ENCODE assay signal across 7 mouse cellular contexts in genomic region chr11:75165441-75166192, GRCm38 (mm10). TPM values are rescaled to one million over a fixed set of nuclear protein-coding genes. Genes with fewer than 3 reads are reported as not detected.
DNase-seq lines count a peak whose midpoint lies in the region; ATAC-seq and TF ChIP-seq lines count a peak whose summit lies in the region.

No protein-coding gene starts in this region.

- 0 out of 2 replicates have a peak, but pooled peaks have one; percentile 2 for TF ChIP-seq POLR2A in cortical plate, adult 2 months (IDR thresholded peaks at IDR 0.05; ENCODE audit: extremely low read depth, insufficient read depth, low read length)
- TF ChIP-seq POLR2A in spleen, adult 2 months (IDR thresholded peaks at IDR 0.05; ENCODE audit: low read depth, low read length) = no peak

- peak overlapping the region; percentile 22 for H3K4me3 ChIP-seq in cortical plate, adult 2 months (ENCODE audit: insufficient read depth, low read length)
- no peak overlapping the region; the same call in 1 of the 2 replicates for H3K4me3 ChIP-seq in spleen, adult 2 months (ENCODE audit: extremely low read depth, insufficient read depth, insufficient read length)

- peak; percentile 68 for TF ChIP-seq CTCF in cortical plate, adult 2 months (IDR thresholded peaks at IDR 0.05; ENCODE audit: extremely low read depth, insufficient read depth, low read length)
- peak; percentile 85 for TF ChIP-seq CTCF in spleen, adult 2 months (IDR thresholded peaks at IDR 0.05; ENCODE audit: extremely low read depth, insufficient read depth, insufficient read length, insufficient replicate concordance)

- peak; percentile 90 for DNase-seq in ZHBTc4 (ENCODE audit: low read depth, low spot score)
- peak; percentile 82 to 88 for DNase-seq in gastrocnemius, postnatal 36 days
- DNase-seq in left cerebral cortex, postnatal 4 days = peak; percentile 58
- peak; percentile 60 for DNase-seq in mesoderm, embryonic 11.5 days (ENCODE audit: low read depth, low spot score)
- DNase-seq in spleen, adult 2 months (ENCODE audit: low read depth in 1 of 2, low spot score in 2 of 2) = peak in 1 of 2 experiments; percentile 75

- intact Hi-C loops in gastrocnemius, postnatal 36 days (cut with DNase I) = loop anchor here (1.0 kb wide), 1 partner anchor 184 kb away; no protein-coding TSS in a partner anchor
- intact Hi-C loops in left cerebral cortex, postnatal 4 days (cut with DNase I) = loop anchor here (10.0 kb wide), 1 partner anchor 221 kb away; no protein-coding TSS in a partner anchor

- 0 out of 2 replicates have a peak, but pooled peaks cover 1% of the 10 kb centered on the region for H3K4me1 ChIP-seq in cortical plate, adult 2 months (ENCODE audit: control insufficient read depth, insufficient read depth, low read length)
- peaks cover 39% of the 10 kb centered on the region for H3K4me1 ChIP-seq in spleen, adult 2 months (ENCODE audit: control insufficient read depth, insufficient read depth, insufficient read length)

- no peak overlapping the region for H3K27ac ChIP-seq in cortical plate, adult 2 months (ENCODE audit: insufficient read depth, low read length)
- H3K27ac ChIP-seq in spleen, adult 2 months (ENCODE audit: insufficient read depth, low read length) = 0 out of 2 replicates have a peak overlapping the region, but pooled peaks have one; percentile 29

- peaks cover 11% of the 10 kb centered on the region for H3K36me3 ChIP-seq in spleen, adult 2 months (ENCODE audit: control insufficient read depth, insufficient read depth, low read length)

- H3K27me3 ChIP-seq in spleen, adult 2 months (ENCODE audit: control insufficient read depth, insufficient read depth, low read length) = peaks cover 34% of the 10 kb centered on the region

- peak; percentile 36 for ATAC-seq in inflammation-experienced regulatory T-cells, adult 6 months

- WGBS in spleen, adult 2 months = 13% methylated on average over 54 of the region's 54 CpGs

RNA-seq across cellular contexts. Expression of gene Hic1, which starts 3.7 kb away (rescaled TPM):
- polyA plus RNA-seq in cortical plate, adult 2 months (2012; rRNA removed) = 3.0 and 3.8 TPM in 2 replicates
- 1 to 10 TPM; 5.1 to 7.2 TPM for total RNA-seq in gastrocnemius, postnatal 36 days (2021)
- under 1 TPM; 0.21 to 0.50 (median 0.38) TPM for polyA plus RNA-seq in inflammation-experienced regulatory T-cells, adult 6 months (2017; shearing (Covaris generic))
- 1 to 10 TPM; 5.2 to 5.6 TPM for total RNA-seq in left cerebral cortex, postnatal 4 days (2021)
- polyA plus RNA-seq in spleen, adult 2 months (2012; rRNA removed) = 9.2 and 13.2 TPM in 2 replicates

RNA-seq across cellular contexts. Expression of gene Ovca2, which starts 13.0 kb away (rescaled TPM):
- polyA plus RNA-seq in cortical plate, adult 2 months (2012; rRNA removed) = 19.5 and 21.4 TPM in 2 replicates
- 1 to 10 TPM; 2.4 to 3.0 TPM for total RNA-seq in gastrocnemius, postnatal 36 days (2021)
- 10 to 100 TPM; 27.9 to 36.4 (median 32.7) TPM for polyA plus RNA-seq in inflammation-experienced regulatory T-cells, adult 6 months (2017; shearing (Covaris generic))
- total RNA-seq in left cerebral cortex, postnatal 4 days (2021) = 10 to 100 TPM in 1 of 2 experiments, 1 to 10 TPM in 1; 9.2 to 11.2 TPM
- polyA plus RNA-seq in spleen, adult 2 months (2012; rRNA removed) = 17.2 and 18.4 TPM in 2 replicates

RNA-seq across cellular contexts. Expression of gene Dph1, which starts 25.4 kb away (rescaled TPM):
- 29.1 and 30.9 TPM in 2 replicates for polyA plus RNA-seq in cortical plate, adult 2 months (2012; rRNA removed)
- total RNA-seq in gastrocnemius, postnatal 36 days (2021) = 1 to 10 TPM; 4.9 to 5.2 TPM
- 10 to 100 TPM in 2 of 3 experiments, 1 to 10 TPM in 1; 4.0 to 15.3 (median 11.7) TPM for polyA plus RNA-seq in inflammation-experienced regulatory T-cells, adult 6 months (2017; shearing (Covaris generic))
- total RNA-seq in left cerebral cortex, postnatal 4 days (2021) = 10 to 100 TPM; 15.2 to 15.3 TPM
- 29.2 and 33.3 TPM in 2 replicates for polyA plus RNA-seq in spleen, adult 2 months (2012; rRNA removed)

RNA-seq across cellular contexts. Expression of gene Rtn4rl1, which starts 28.0 kb away (rescaled TPM):
- polyA plus RNA-seq in cortical plate, adult 2 months (2012; rRNA removed) = 37.9 and 40.1 TPM in 2 replicates
- 1 to 10 TPM; 1.0 TPM for total RNA-seq in gastrocnemius, postnatal 36 days (2021)
- 1 to 10 TPM; 1.3 to 2.5 (median 2.2) TPM for polyA plus RNA-seq in inflammation-experienced regulatory T-cells, adult 6 months (2017; shearing (Covaris generic))
- total RNA-seq in left cerebral cortex, postnatal 4 days (2021) = 10 to 100 TPM; 31.6 to 35.4 TPM
- polyA plus RNA-seq in spleen, adult 2 months (2012; rRNA removed) = 11.1 and 12.7 TPM in 2 replicates
